Mouse (Mus musculus): ENCODE measurements around the gene Pparg.

Pparg gene

DNA sequence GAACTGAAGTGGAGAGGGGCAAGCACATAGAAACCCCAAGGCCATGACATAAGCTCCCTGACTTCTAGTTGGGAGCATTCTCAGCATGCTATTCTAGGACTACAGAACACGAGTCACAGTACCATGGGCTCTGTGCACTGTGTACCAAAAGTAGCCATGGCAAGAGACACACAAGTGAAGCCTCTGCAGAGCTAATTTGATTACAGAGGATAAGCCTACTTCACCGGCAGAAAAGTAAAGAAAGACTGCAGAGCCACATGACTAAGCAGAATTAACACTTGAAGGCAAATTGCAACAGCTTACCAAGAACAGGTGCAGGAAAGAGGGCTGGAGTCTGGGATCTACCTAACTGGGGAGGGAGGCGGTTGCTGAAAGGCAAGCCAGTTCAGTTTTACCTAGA lies 103.9 kb downstream of the Pparg start:
- no peak for DNase-seq (ENCODE audit: low spot score)

DNA sequence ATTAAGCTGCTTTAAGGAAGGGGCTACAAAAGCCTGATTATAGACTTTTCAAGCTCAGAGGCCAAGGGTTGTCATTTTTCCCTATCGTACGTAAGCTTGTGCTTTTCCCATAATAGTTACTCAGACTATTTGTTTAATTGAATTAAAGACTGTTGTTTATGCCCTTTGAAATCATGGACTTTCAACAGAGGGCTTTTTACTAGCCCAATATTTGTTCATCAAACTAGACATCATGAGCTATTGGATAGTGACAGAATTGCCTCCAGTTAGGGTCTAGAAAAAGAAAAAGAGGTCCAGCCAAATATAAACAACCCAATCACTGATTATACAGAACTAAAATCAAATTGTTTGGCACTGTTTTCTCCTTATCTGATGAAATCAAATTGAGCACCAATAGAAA lies 104.7 kb downstream of the Pparg start:
- no peak for DNase-seq (ENCODE audit: low spot score)

DNA sequence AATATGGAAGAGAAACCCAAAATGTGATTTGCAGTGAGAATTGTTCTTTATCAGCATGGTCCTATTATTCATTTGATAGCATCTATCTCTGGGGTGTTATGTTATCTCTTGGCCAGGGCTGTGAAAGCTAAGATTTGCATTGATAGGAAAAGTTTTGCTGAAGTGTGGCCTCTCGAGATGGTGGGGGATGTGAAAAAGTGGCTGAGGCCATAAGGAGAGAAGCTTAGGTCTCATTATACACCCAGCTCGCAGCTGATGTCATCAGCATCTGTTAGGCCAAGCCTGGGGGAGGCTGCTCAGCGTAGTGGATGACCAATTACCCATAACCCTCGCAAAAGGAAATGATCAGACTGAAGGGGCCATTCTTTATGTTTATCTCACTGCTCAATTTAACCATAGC lies 105.1 kb downstream of the Pparg start:
- DNase-seq (ENCODE audit: low spot score): no peak

DNA sequence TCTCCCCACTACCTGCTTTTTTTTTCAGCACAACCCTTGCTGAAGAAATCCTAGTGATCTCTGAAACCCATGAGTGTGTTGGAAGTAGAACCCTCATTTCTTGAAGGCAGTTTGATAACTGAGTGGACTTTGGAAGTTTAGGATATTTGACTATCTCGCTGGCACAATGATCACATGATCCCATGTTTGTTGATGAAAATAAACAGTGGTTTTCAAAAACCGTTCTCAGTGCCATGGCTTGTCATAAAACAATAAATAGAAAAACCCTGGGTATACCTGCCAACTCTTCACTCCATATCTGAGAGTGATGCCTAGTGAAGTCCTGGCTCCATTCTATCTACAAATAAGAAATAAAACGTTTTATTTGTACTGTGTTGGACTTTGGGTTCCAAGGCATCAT lies 105.8 kb downstream of the Pparg start:
- no peak for DNase-seq (ENCODE audit: low spot score)

DNA sequence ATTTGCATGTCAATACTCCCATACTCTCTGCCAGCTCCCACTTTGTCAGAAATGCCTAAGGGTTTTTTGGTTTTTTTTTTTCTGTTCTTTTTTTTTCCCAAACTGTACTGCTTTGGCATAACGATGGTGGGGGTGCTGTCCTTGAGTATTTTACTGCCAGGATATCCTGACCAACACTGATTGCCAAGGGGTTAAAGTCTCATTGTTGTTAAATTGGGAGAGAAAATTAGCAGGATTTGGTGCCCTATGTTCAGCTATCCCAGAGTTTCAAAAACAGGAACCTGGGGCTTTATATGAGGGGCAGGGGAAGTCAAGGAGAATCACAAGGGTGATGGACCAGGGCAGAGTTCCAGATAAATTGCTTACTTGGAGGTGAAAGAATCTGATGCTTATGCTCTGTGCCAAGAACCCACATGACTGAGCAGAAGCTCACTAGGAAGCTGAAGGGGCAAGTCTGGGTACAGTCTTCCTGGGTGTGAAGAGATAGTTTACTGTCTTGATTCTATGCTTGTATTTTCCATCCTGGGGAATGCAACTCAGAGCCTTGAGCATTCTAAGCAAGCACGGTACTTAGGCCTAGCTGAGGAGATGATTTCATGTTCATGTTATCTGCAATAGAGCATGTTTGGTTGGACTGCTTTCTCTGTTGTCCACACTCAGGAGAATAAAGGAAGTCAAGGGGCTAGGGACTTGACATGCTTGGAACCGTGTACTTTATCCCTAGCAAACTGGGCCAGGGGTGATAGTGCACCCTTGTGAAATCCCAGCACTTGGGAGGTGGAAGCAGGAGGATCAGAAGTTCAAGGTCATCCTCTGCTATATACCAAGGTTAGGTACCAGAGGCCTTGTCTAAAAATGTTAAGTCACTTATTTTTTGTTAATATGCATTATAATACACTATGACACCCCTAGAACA lies 109.2 kb downstream of the Pparg start:
- no peak for DNase-seq (ENCODE audit: low spot score)

DNA sequence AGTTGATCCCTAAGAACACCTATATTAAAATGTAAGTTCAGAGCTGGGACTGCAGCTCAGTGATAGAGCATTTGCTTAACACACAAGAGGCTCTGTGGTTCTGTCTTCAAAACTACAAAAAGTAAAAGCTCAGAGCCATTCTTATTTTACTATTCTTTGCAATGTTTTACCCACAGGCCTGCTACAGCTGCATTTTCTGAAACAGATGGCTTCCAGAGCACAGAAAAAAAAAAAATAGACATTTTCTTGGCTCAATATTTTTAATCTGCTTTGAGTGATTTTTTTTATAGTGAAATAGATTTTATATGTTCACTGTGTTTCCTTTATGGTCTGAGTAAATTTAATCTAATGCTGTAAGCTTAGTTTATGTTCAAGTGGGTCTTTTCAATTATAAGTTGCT lies 111.2 kb downstream of the Pparg start:
- DNase-seq (ENCODE audit: low spot score): no peak

DNA sequence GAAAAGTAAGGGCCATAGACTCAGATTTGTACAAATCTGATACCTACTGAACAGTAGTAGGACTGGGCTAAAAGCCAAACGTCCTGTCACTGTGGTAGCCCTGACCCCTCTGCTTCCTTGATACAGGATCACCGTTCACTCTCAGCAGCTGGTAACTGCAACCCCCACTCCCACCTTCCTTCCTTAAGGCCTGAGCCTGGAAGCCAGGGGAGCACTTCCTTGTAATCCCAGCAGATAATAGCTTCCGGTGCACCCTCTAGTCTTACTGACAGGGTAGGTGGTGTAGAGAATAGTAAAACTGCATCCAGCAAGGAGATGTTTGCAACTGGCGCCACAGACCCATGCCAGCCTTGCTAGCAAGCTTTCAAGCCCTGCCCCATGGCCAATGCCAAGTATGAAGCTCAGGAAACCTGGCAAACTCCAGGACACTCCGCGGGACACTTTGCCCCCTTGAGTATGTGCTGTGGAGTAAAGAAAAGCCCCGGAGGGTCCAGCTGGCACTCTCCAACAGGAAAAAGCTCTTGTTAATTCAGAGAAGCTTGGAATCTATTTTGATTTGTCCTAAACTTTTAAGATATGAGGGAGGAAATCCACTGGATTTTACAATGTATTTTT lies 116.4 kb downstream of the Pparg start:
- no peak for DNase-seq (ENCODE audit: low spot score)

DNA sequence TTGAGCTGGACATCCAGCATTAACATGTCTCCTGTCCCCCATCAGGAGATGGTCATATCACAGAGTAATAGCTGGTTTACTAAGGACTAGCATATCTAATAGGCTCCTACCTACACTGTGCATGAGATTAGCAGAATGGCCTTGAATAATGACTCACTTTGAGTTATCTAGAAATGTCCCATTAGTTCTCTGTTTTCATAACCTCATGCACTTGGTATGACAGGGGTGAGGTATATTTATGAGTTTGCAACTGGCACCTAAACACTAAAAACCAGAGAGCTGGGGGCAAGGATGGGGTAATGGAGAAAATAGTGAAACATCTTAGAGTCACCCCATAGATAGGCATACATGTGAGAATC lies 119.2 kb downstream of the Pparg start:
- DNase-seq (ENCODE audit: low spot score): no peak

DNA sequence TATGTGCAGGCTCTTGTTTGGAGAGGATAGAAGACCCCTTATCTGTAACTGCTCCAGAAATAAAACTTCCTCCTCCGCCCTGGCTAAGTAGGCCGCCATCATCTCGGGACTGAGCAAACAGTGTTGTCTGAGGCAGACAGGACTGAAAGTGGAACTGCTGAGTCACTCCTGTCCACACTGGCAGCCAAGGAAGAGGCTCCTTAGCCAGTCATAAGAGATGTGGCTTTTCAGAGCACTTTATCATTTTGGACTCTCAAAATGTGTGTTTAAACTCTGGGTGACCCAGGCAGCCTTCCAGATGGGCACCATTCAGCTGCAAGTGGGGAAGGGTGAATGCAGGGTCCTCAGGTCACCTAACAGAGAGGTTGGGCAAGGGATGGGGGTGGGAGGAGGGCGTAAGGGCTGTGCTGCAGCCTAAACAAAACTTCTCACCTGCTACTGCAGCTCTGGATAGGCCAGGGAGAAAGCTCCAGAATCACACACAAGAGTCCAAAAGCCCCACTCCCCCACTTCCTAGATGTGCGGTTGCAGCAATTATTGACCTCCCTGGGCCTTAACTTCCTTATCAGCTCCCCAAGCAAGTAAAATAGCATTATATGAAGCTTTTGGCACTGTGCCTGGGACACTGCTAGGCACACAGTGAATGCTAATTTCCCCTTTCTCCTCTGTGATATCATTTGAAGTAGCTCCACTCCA lies 119.7 kb downstream of the Pparg start:
- DNase-seq (ENCODE audit: low spot score): no peak

DNA sequence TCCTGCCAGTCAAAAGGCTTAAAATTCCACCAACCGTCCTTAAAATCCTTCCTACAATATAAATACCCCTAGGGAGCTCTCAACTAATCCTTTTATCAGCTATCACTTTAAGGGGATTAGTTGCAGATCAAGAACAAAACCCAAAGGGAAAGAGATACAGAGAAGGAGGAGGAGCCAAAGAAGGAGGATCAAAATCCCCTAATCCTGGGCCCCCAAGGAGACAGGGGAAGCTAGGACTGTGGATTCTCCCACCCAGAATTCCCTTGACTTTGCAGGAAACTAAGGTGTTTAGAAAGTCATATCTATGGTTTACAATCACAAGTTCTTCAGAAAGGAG lies 120.2 kb downstream of the Pparg start:
- no peak for DNase-seq (ENCODE audit: low spot score)

DNA sequence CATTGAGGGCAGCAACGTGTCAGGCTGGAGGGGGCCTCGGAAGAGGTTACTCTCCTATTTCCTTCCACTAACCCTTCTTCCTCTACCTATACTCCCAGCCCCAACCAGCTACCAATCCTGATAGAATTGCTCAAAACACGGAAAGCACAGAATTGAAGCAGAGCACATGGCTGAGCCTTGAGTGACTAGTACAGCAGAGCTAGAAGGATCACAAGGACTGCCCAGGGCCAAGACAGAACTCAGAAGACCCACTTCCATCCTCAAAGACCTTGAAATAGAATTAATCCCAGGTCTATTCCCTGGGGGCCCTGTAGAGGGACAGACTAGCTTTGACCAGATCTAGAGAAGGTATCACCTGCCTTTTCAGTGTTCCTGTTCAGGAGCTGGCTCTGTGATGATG lies 120.9 kb downstream of the Pparg start:
- DNase-seq (ENCODE audit: low spot score): no peak

DNA sequence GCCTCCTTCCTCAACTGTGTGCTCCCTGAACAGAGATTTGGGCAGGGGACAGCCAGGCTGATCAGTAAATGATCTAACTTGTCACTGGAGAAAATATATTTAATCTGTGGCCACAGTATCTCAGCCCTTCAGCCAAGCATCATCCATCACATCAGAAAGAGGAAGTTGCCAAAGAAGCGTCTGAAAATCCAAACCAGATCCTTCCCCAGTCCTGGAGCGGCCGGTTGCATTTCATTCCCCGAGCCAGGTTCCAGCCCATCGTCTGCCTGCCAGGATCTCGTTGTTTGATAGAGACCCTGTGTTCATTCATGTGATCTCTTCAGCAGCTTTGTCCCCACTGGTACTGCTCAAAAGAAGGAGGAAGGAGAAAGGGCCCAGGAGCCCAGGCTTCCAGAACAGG lies 124.9 kb downstream of the Pparg start:
- no peak for DNase-seq (ENCODE audit: low spot score)

DNA sequence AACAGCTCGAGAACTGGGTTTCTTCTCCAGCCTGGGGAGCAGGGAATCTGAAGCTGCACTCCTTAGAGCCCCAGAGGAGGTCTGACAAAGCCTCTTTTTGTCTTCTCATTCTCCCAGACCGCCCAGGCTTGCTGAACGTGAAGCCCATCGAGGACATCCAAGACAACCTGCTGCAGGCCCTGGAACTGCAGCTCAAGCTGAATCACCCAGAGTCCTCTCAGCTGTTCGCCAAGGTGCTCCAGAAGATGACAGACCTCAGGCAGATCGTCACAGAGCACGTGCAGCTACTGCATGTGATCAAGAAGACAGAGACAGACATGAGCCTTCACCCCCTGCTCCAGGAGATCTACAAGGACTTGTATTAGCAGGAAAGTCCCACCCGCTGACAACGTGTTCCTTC lies 129.1 kb downstream of the Pparg start:
- DNase-seq (ENCODE audit: low spot score): no peak

DNA sequence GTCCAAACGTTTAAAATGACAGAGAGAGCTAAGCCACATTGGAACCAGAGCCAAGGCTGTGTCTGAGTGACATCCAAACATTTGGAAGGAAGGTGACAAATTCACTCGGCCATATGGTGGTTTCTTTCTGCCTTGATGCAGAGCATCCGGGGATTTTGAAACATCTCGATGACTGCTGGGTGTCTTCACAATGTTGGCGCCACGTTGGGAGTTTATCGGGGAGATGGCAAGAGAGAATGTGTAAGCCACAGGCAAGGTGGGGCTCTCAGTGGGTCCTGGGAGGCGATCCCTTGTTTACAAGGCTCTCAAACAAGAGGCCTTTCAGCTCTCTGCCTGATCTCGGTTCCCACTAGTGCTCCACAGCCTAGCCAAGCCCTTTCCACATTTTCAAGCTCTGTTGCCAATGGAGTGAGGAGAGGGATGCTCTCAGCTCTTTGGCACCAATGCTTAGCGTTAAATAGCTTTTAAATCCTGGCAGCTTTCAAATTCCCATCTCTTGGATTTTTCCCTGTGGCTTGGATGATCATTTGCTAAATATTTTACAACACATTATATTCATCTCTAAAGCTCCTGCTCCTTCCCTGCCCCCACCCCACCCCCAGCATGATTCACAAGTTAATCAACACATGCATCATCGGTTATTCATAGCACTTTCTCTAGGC lies 132.3 kb downstream of the Pparg start:
- peak; percentile 46 for DNase-seq (ENCODE audit: low spot score)

DNA sequence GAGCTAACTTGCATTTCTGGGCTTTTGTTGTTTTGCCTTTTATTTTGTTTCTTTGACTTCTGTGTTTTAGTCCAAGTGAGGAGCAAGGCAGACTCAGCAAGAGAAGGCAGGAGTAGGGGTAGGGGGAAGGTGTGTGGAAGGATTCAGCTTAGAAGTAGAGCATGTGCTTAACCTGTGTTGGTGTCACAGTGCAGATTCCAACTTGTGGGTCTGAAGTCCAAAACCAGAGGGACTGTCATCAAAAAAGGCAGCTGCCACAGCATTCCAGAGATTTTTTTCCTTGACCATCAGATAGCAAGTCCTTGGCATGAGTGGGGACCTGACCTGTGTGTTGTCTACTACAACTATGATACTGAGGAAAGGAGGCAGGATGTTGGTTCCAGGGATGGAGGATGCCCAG lies 133.1 kb downstream of the Pparg start:
- no peak for DNase-seq (ENCODE audit: low spot score)

DNA sequence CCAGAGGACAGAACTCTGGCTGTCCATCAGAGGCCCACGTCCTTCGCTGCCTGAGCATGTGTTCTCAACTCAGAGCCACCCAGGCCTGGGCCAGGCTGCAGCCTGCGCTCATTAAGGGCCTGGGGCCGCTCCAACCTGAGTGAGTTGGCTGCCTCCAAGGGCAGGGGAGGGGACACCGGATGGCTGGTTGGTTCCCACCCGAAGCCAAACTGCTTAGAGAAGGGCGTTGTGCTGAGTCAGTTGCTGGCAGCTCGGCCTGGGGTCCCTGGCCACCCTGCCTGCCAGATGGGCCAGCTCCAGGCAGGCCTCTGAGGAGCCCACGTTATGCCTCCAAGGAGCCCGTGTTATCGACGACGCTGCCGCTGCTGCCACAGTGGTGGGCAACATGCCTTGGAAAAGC lies 138.8 kb downstream of the Pparg start:
- DNase-seq (ENCODE audit: low spot score): peak; percentile 53

DNA sequence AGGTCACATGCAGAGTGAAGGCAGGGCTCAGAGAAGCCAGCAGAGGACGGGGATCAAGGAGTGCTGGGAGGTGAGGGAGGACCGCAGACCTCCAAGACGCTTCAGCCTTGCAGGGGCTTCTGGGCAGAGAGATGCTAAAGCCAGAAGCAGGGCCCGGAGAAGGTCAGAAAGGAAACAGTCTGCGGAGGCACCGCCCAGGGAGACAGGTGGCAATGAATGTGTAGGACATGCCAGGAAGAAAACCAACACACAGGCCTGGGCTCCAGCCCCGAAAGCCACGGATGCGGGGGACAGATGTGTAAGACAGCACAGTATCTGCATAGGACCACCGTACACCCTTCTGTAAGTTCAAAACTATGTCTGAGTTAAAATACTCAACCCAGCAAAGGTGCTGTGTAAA lies 139.5 kb downstream of the Pparg start:
- DNase-seq (ENCODE audit: low spot score): no peak

DNA sequence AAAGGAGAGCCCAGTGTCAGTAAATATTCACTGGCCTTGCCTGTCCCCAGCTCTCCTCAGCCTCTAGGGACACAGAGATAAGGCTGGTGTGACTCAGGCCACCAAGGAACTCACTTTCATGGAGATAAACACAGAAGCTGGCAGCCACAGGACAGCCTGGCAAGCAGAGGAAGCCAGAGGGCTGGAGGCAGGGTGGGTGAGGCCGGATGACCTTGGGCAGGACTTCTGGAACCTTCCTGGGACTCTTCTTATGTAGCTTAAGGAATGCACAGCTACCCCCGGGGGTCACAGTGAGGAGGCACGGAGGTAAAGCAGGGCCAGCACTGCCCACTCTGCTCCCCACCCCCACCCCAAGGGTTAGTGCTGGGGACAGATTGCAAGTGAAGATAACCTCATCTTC lies 140.4 kb downstream of the Pparg start:
- DNase-seq (ENCODE audit: low spot score): no peak

DNA sequence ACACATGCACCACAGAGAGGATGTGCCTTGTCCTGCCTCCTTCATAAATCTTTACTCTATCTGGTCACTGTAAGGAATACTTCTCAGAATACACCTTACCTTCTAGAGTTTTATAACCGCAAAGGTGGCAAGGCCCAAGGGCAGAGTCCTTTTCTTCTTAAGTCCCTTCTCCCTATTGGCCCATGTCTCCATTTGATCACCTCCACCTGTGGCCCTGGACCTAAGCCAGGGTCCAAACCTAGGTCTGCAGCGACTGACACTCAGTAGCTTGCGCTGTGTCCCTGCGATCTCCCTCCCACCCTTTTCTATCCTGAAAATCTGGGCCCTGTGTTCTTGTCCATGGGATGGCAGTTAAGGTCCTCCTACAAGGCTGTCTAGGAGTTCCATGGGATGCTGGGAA lies 142.3 kb downstream of the Pparg start:
- DNase-seq (ENCODE audit: low spot score): no peak

DNA sequence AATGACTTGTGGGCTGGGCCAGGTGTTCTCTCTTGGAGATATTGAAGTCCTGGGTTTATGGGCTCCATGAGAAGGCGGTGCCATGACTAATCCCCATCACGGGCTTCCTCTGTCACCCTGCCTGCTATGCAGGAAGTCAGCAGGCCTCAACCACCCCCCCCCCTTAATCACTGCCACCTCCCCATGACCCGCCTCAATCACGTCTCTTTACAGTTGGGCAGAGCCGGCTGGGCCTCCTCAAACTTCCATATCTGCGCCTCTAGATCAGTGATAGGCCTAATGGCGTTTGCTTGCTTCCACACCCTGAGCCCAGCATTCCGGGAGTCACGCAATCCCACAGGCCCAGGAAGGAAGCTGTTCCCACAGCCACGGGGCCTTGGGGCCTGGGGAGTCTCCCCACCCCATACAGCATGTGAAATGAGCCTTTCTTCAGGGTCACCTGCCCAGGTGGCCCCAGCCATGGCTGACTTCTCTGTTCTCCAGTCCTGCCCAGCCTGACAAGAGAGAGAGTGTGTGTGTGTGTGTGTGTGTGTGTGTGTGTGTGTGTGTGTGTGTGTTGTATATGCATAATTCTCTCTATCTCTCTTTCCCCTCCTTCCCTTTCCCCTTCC lies 142.9 kb downstream of the Pparg start:
- no peak for DNase-seq (ENCODE audit: low spot score)

DNA sequence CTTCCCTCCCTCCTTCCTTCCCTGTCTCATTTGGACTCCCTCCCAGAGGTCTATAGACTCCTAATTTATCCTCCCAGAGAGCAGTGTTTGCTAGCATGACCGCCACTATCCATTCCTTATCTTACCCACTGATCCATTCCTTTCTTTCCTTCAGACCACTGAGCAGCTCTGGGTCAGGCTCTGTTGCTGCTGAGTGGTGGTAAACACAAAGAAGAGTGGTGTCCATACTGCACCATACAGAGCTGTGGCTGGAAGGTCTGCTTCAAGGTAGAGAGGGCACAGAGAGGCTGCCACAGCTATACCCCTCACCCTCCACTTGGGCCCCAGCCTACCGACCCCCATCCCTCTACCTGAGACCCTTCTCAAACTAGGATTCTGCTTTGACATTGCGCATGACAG lies 143.4 kb downstream of the Pparg start:
- DNase-seq (ENCODE audit: low spot score): no peak

DNA sequence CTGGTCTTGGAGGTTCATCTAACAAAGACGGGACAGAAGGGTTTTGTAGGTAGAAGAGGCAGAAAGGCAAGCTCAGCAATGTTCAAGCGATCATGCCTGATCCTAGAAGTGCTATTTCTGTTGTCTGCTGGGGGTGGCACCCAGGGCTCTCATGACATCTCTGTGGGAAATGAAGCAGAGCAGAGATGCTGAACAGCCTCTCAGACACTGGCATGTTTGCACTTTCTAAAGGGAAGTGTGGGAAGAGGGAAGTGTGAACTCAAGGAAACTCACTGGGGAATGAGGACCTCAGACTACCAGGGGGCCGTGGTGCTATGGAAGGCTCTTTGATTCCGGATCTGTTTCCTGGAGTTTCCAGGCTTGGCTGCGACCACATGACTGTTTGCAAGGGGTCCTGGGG lies 144.2 kb downstream of the Pparg start:
- DNase-seq (ENCODE audit: low spot score): no peak

DNA sequence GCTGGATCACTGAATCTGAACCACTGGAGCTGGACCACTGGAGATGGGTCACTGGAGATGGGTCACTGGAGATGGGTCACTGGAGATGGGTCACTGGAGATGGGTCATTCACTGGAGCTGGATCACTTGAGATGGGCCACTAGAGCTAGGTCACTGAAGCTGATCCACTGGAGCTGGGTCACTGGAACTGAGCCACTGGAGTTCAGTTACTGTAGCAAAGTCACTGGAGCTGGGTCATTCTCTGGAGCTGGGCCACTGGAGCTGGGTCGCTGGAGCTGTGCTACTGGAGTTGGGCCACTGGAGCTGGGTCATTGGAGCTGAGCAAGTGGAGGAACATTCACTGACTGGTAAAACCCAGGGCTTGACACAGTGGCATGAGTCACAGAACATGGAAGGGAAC lies 145.7 kb downstream of the Pparg start:
- no peak for DNase-seq (ENCODE audit: low spot score)

Measured in layer of hippocampus, adult 11-12 months (tissue).